Mouse (Mus musculus): ENCODE data around the gene Slc45a2. TPM values are rescaled to one million over a fixed set of nuclear protein-coding genes. Genes with fewer than 3 reads are reported as not detected.
A peak's percentile ranks its signal among the peaks of the same experiment; 100 is the strongest.

Gene Slc45a2
- polyA plus RNA-seq, 1 experiment from 2014 or later, result 0.07 TPM

DNA sequence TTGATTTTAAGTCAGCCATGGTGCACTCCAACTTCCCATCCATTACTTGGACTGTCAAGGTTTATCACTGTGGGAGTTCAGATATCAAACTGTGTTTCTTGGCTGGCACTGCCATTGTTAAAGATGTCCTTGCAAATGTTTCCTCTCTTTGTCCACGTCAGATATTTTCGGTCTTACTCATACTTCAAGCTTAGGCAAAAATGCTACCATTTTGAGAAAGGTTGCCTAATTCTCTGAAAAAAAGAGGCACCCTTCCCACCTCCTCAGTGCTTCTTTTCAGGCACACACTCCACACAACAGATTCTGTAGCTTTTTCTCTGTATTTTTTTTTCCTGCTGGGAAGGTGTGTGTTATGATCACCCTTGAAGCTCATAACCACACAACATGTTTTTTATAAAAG is 40.7 kb downstream of the Slc45a2 start:
- no peak for ATAC-seq (ENCODE audit: low read depth)
- Histone ChIP-seq H3K27me3 (ENCODE audit: control insufficient read depth, insufficient read depth, low read length) (peaks cover 19% of the 10 kb centered on the region), H3K27ac (ENCODE audit: low read depth, low read length) (no peak overlapping the region), H3K4me2 (ENCODE audit: low read depth, low read length) (no peak overlapping the region), H3K36me3 (ENCODE audit: control insufficient read depth, insufficient read depth, low read length) (no peaks in the 10 kb centered on the region), H3K9ac (replicated peaks; ENCODE audit: low read depth, low read length) (no peak overlapping the region), H3K4me3 (ENCODE audit: low read depth, low read length) (no peak overlapping the region), H3K4me1 (ENCODE audit: control insufficient read depth, insufficient read depth, low read length) (peaks cover 12% of the 10 kb centered on the region), H3K9me3 (ENCODE audit: control insufficient read depth, low read length) (no peaks in the 10 kb centered on the region)
- 88% methylated on average over 2 of the region's 2 CpGs for WGBS

DNA sequence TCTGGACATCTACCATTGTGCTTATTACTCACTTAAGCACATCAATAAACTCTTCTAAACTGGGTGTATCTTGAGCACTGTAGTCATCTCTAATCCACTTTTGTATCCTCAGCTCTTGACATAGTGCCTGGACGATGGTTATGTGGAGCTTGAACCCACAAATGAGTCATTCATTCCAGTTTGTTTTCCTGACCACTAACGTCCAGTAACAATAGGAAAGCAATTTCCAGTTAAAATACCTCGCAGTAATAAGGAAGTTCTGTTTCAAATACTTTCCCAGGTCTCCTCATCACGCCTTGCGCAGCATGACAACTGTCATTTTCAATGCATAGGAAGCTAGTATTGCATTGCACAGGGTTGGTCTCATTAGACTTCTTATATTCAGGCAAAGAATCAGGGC is 42.3 kb downstream of the Slc45a2 start:
- ATAC-seq (ENCODE audit: low read depth), result no peak
- Histone ChIP-seq H3K4me2 (ENCODE audit: low read depth, low read length) (no peak overlapping the region), H3K9ac (replicated peaks; ENCODE audit: low read depth, low read length) (no peak overlapping the region), H3K4me3 (ENCODE audit: low read depth, low read length) (no peak overlapping the region), H3K27me3 (ENCODE audit: control insufficient read depth, insufficient read depth, low read length) (peaks cover 3% of the 10 kb centered on the region; the same call in 1 of the 2 replicates), H3K27ac (ENCODE audit: low read depth, low read length) (no peak overlapping the region), H3K9me3 (ENCODE audit: control insufficient read depth, low read length) (no peaks in the 10 kb centered on the region), H3K36me3 (ENCODE audit: control insufficient read depth, insufficient read depth, low read length) (no peaks in the 10 kb centered on the region), H3K4me1 (ENCODE audit: control insufficient read depth, insufficient read depth, low read length) (no peaks in the 10 kb centered on the region)
- WGBS, result 90% methylated on average over 5 of the region's 5 CpGs

DNA sequence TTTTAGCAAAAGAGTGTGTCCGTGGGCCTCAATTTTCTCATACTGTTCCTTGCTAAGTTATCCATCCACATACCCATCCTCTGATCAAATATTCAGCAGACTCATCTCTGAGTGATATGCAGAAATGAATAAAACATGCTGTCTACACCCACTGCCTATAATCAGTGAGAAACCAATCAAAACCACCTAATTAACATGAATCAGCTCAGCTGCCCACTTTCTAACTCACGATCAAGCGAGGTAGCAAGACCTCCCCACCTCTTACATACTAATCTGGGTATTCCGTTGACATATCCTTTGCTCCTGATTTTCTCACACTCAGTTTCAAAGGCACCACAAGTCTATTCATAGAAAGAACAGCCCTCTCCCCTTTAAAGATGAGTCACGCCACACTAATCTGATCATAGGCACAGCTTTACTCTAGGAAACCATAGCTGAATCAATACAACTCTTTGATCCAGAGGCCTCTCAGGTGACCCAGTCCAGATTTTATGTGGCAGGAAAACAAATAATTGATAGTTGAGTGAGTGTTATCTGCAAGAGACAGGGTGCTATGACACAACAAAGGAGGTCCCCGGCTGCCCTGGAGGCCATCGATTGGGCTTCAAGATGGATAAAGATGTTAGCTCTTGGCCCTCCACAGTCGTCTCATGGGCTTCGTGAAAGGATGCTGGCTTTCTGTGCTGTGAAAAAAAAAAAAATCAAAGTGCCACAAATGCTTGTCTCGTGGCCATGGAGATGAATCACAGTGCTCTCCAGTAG is 53.3 kb downstream of the Slc45a2 start:
- WGBS, result 70% methylated on average over 10 of the region's 10 CpGs
- no peaks in the 10 kb centered on the region for H3K36me3 ChIP-seq (ENCODE audit: control insufficient read depth, insufficient read depth, low read length)
- no peak overlapping the region for H3K27ac ChIP-seq (ENCODE audit: low read depth, low read length)
- no peak overlapping the region for H3K4me3 ChIP-seq (ENCODE audit: low read depth, low read length)
- no peaks in the 10 kb centered on the region for H3K27me3 ChIP-seq (ENCODE audit: control insufficient read depth, insufficient read depth, low read length)
- H3K9ac ChIP-seq (replicated peaks; ENCODE audit: low read depth, low read length), result no peak overlapping the region
- ATAC-seq (ENCODE audit: low read depth), result no peak
- no peaks in the 10 kb centered on the region for H3K9me3 ChIP-seq (ENCODE audit: control insufficient read depth, low read length)
- H3K4me1 ChIP-seq (ENCODE audit: control insufficient read depth, insufficient read depth, low read length), result no peaks in the 10 kb centered on the region
- H3K4me2 ChIP-seq (ENCODE audit: low read depth, low read length), result no peak overlapping the region

DNA sequence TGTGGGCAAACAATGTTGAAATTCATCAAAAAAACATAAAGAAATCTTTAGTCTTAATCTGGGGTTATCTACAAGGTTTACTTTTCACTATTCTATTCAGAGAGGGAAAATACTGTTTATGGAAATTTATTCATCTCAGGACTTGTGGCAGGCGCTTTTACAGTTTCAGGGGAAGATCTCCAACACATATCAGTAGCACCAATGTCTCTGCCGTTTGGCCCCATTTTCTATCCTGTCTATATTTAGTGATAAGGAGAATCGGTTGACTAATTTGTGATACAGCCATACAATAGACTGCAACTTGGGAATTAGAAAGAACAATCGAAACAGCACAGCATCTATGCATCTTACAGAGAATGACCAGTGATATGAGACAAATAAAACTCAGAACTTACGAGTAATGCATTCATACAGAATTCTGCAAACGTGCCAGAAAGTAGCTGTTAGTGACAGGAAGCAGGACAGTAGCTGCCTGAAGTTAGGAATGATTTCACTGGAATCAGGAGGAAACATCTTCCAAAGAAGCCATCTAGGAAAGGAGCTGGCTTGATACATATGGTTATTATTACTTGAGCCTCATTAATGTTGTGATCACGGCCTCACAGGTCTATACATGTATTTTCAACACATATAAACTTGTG is 54.0 kb downstream of the Slc45a2 start:
- Histone ChIP-seq H3K4me3 (ENCODE audit: low read depth, low read length) (no peak overlapping the region), H3K9ac (replicated peaks; ENCODE audit: low read depth, low read length) (no peak overlapping the region), H3K27ac (ENCODE audit: low read depth, low read length) (no peak overlapping the region), H3K27me3 (ENCODE audit: control insufficient read depth, insufficient read depth, low read length) (no peaks in the 10 kb centered on the region), H3K36me3 (ENCODE audit: control insufficient read depth, insufficient read depth, low read length) (no peaks in the 10 kb centered on the region), H3K4me1 (ENCODE audit: control insufficient read depth, insufficient read depth, low read length) (no peaks in the 10 kb centered on the region), H3K9me3 (ENCODE audit: control insufficient read depth, low read length) (no peaks in the 10 kb centered on the region), H3K4me2 (ENCODE audit: low read depth, low read length) (no peak overlapping the region)
- WGBS, result 89% methylated on average over 7 of the region's 7 CpGs
- ATAC-seq (ENCODE audit: low read depth), result no peak

DNA sequence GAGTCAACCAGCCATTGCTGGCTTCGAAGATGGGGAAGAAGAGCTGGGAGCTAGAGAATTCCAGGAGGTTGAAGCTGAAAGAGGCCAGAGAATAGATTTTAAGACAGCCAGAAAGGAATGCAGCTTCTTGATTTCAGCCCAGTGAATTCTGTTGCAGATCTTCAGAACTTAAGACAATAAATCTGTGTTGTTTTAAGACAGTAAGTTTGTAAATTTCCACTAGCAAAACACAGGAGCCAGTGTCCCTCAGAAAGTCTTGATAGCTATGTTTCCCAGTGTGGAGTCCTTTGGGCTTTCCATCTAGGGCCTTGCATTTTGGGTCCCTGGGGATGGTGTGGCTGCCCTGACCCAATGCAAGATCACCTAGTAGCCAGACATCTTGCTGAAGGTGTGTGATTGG is 62.4 kb downstream of the Slc45a2 start:
- Histone ChIP-seq H3K4me3 (ENCODE audit: low read depth, low read length) (no peak overlapping the region), H3K4me1 (ENCODE audit: control insufficient read depth, insufficient read depth, low read length) (peaks cover 9% of the 10 kb centered on the region; the same call in 1 of the 2 replicates), H3K9me3 (ENCODE audit: control insufficient read depth, low read length) (no peaks in the 10 kb centered on the region), H3K4me2 (ENCODE audit: low read depth, low read length) (no peak overlapping the region), H3K36me3 (ENCODE audit: control insufficient read depth, insufficient read depth, low read length) (no peaks in the 10 kb centered on the region), H3K27ac (ENCODE audit: low read depth, low read length) (no peak overlapping the region), H3K27me3 (ENCODE audit: control insufficient read depth, insufficient read depth, low read length) (no peaks in the 10 kb centered on the region), H3K9ac (replicated peaks; ENCODE audit: low read depth, low read length) (no peak overlapping the region)
- WGBS, result 97% methylated on average over 1 of the region's 1 CpGs
- ATAC-seq (ENCODE audit: low read depth), result no peak

DNA sequence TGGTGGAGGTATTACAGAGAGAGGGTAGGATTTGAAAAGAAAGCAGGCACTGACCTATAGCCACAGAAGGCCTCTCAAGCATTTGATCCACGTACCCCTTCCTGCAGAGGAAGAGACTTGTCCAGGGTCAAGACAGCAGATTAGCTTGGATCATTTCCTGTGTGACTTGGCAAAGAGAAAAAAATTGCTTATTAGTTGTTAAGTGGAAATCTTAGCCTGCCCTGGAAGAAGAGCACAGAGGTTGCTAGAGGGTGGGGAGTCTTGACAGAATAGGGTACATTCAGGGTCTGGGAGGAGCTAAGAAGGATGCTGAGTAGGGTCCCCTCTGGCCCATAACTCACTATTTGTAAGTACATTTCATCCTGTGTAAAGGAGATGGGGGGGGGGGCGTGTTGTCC is 63.6 kb downstream of the Slc45a2 start:
- Histone ChIP-seq H3K27me3 (ENCODE audit: control insufficient read depth, insufficient read depth, low read length) (no peaks in the 10 kb centered on the region), H3K36me3 (ENCODE audit: control insufficient read depth, insufficient read depth, low read length) (no peaks in the 10 kb centered on the region), H3K4me1 (ENCODE audit: control insufficient read depth, insufficient read depth, low read length) (peaks cover 9% of the 10 kb centered on the region; the same call in 1 of the 2 replicates), H3K9me3 (ENCODE audit: control insufficient read depth, low read length) (no peaks in the 10 kb centered on the region), H3K4me2 (ENCODE audit: low read depth, low read length) (no peak overlapping the region), H3K9ac (replicated peaks; ENCODE audit: low read depth, low read length) (no peak overlapping the region), H3K27ac (ENCODE audit: low read depth, low read length) (no peak overlapping the region), H3K4me3 (ENCODE audit: low read depth, low read length) (no peak overlapping the region)
- ATAC-seq (ENCODE audit: low read depth), result no peak
- WGBS, result 38% methylated on average over 1 of the region's 2 CpGs

DNA sequence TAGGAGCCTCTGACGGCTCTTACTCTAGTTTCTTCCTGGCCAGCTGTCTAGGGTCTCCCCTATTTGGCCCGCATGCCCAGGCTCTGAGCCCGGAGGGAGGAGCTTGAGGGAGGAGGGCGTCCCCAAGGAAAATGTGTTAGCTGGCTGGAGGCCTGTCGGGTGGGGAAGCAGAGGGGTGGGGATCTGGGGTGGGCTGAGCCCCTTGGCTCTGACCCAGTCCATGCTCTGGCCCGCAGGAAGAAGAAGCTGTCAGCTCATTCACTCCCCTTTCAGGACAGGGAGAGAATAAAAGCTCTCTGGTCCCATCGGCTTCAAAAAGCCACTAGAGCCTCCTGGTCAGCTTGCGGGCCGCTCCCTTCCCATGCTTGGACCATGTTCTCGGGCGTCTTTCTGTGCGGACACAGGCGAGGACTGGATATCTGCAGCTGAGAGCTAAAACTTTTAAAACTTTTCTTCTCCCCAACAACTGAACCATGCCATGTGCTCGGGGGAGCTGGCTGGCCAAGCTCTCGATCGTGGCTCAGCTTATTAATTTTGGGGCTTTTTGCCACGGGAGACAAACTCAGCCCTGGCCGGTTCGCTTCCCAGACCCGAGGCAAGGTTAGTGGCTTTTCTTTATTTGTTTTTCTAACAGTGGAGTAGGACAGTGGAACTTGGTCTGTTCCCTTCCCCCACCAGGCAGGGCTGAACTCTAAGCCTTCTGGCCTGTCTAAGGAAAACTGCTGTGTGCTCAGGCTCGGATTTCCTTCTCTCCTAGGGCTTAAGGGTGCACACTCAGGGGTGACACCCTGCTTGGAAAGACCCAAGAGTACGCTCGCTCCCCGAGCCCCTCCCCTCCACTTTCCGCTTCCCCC is 64.3 kb downstream of the Slc45a2 start, which contains the start of gene Adamts12:
Gene Adamts12 (plus strand): TSS at position 233 of the 854 bp plus-strand sequence.
- 1% methylated on average over 25 of the region's 25 CpGs for WGBS
- peak; percentile 89 for ATAC-seq (ENCODE audit: low read depth)
- no peaks in the 10 kb centered on the region for H3K9me3 ChIP-seq (ENCODE audit: control insufficient read depth, low read length)

DNA sequence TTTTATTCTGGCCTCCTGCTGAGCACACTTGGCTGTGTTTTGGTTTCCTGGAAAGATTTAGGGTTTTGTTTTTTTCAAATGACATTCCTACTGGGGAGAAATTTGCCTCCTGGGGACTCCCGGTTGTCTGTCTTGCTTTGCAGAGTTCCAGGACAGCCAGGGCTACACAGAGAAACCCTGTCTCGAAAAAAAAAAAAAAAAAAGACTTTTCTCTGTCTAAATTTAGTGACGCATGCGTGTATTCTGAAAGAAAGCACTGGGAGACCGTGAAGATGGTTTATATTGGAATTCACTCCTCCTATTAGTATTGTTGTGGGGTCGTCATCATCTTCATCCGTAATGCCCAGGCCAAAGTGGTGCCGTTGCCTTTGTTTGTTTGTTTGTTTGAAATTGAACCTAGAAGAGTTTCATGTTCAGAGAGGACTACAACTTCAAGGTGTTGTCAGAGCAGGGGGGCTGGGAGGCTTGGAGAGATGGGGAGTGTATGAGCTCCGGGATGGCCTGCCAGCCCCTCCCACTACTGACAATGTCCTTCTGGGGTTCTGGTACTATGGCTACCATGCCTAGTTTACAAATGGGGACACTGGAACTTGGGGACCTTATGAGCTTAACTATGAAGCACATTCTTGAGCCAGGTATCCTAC is 65.1 kb downstream of the Slc45a2 start:
- Histone ChIP-seq H3K4me1 (ENCODE audit: control insufficient read depth, insufficient read depth, low read length) (peaks cover 9% of the 10 kb centered on the region; the same call in 1 of the 2 replicates), H3K9me3 (ENCODE audit: control insufficient read depth, low read length) (no peaks in the 10 kb centered on the region), H3K9ac (replicated peaks; ENCODE audit: low read depth, low read length) (peak overlapping the region; percentile 22; the same call in 1 of the 2 replicates), H3K27me3 (ENCODE audit: control insufficient read depth, insufficient read depth, low read length) (no peaks in the 10 kb centered on the region), H3K27ac (ENCODE audit: low read depth, low read length) (peak overlapping the region; percentile 58; the same call in 1 of the 2 replicates), H3K4me2 (ENCODE audit: low read depth, low read length) (peak overlapping the region; percentile 42), H3K36me3 (ENCODE audit: control insufficient read depth, insufficient read depth, low read length) (no peaks in the 10 kb centered on the region), H3K4me3 (ENCODE audit: low read depth, low read length) (peak overlapping the region; percentile 21)
- ATAC-seq (ENCODE audit: low read depth), result peak; percentile 19; the same call in 1 of the 2 replicates
- 5% methylated on average over 9 of the region's 9 CpGs for WGBS

More for the DNA sequence above, 64.3 kb downstream of the Slc45a2 start, which contains the start of gene Adamts12:
- Histone ChIP-seq H3K36me3 (ENCODE audit: control insufficient read depth, insufficient read depth, low read length) (no peaks in the 10 kb centered on the region), H3K27ac (ENCODE audit: low read depth, low read length) (peak within 1 kb of the TSS; percentile 58), H3K9ac (replicated peaks; ENCODE audit: low read depth, low read length) (peak within 1 kb of the TSS; percentile 22), H3K4me1 (ENCODE audit: control insufficient read depth, insufficient read depth, low read length) (peaks cover 9% of the 10 kb centered on the region; the same call in 1 of the 2 replicates), H3K27me3 (ENCODE audit: control insufficient read depth, insufficient read depth, low read length) (no peaks in the 10 kb centered on the region), H3K4me3 (ENCODE audit: low read depth, low read length) (peak within 1 kb of the TSS; percentile 21), H3K4me2 (ENCODE audit: low read depth, low read length) (peak within 1 kb of the TSS; percentile 42)

Measured in neural tube, embryonic 14.5 days (tissue).